Mouse (Mus musculus) hematopoietic stem cell, adult 5-6 weeks (primary cell): ENCODE measurements around the gene Gpr137. TPM values are rescaled to one million over a fixed set of nuclear protein-coding genes. Genes with fewer than 3 reads are reported as not detected.

Source experiments
- ATAC-seq, 2 experiments: fragments of 125-278 bp in 1 of 2; replicated peaks in 1 of 2; 2 replicates each; pipeline ENCODE4 v1.8.0; 2016 to 2017; ENCODE audit warnings: inconsistent platforms in 2 of 2, mild to moderate bottlenecking in 2 of 2, moderate number of reproducible peaks in 2 of 2, low read depth in 1 of 2, moderate TSS enrichment in 1 of 2; ENCODE audit not compliant: low FRiP score in 2 of 2, poor library complexity in 2 of 2, severe bottlenecking in 2 of 2, insufficient read depth in 1 of 2, low TSS enrichment in 1 of 2
- total RNA-seq: library from RNA; stranded (forward); fragments of 172-1452, 232-1000 nt; gene quantifications from 2 replicates; pipeline ENCODE4 v1.2.3, GENCODE M21; 2017

The Gpr137 gene
- total RNA-seq, 1 experiment from 2014 or later = 19.5 TPM

DNA sequence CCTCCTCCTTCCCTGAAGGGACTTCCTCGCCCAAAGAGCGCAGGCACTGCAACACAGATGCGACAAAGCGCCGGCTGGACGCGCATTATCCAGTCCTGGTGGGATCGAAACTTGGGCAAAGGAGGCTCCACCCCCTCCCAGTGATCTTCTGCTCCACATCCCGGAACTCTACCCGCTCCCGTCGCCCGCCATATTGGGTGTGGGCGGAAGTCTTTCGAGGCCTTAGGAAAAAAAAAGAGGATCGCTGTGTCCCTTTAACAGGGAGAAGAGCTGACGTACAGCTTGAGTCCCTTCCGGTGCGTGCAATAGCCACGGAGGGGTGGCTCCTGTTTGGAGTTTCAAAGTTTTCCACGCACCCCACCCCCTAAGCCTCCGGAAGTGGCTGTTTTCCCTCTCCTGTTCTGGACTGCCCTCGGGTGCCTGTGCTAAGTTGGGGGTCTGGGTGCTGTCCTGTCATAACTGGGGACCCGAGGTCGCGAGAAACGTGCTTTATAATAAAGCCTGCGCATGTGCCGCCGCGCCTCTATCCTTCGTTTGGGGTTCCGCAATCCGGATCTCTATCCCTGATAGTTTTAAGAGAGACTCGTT is 9.2 kb upstream of the Gpr137 start:
- ATAC-seq = peak; percentile 64 to 79

DNA sequence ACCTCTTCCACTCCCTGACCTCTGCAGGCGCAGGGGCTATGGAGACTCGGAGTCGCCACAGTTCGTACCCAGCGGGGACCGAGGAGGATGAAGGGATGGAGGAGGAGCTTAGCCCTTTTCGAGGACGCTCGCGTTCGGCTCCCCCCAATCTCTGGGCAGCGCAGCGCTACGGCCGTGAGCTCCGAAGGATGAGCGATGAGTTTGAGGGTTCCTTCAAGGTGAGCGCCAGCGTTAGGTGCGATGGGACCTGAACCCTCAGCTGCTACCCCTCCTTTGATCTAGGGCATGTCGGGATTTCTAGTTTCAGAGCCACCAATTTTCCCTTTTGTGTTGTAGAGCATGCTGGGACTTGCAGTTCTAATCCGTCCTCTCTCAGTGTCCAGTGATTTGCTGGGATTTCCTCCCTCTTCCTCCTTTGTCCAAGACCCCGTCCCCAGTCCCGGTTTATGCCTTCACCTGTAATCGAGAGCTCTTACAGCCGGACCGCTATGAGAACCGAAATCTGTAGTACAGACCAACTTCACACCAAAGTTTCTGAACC is 8.4 kb upstream of the Gpr137 start:
- peak in 1 of 2 experiments; percentile 13; a peak in 2 of 4 replicates for ATAC-seq

DNA sequence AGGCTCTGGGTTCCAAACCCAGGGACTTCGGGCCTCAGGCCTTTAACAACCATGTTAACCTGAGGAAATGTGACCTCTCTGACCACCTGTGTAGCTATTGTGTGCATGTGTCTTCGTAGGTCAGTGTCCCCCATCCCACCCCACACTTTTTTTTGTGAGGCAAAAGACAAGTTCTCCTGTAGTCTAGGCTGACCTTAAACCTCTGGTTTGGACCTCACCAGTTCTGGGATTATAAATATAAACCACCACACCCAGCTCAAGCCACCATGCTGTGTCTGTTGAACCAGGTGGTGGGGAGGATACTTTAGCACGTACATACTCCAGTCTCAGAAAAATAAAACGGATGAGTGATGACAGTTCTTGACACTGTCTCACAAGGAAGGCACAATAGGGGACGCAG is 7.7 kb upstream of the Gpr137 start:
- no peak for ATAC-seq

DNA sequence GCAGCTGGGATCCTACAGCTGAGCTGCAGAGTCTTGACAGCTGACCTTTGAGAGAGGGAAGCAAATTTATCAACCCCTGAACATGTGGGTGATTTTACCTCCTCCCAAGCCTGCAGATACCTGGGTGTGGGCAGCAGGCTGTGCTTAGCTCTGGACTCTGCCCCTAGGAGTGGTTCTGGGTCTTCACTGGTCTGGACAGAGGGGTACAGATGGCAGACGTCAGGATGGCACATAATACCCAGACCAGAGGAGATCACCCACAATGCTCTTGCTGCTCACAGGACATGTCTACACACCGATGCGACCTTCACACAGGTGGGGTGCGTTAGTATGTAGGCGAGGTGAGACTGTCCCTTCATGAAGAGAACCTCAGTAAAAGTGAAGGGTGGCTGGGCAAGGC is 7.3 kb upstream of the Gpr137 start:
- no peak for ATAC-seq

DNA sequence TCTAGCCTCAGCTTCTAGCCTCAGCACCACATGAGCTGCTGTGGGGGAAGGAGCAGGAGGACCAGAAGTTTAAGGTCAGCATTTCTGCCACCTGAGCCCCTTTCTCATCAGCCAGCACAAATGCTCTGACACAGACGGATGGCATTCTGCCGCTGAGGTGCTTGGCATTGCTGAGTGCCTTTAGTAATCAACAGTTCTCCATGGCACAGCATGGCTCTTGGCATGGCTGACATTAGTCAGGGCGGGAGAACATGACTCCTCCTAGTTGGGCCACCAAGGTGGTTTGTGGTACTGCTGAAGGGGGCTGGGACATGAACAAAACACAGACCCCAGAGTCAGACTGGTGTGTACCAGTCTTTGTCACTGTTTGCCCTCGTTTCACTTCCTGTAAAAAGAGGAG is 5.9 kb upstream of the Gpr137 start:
- ATAC-seq = no peak

DNA sequence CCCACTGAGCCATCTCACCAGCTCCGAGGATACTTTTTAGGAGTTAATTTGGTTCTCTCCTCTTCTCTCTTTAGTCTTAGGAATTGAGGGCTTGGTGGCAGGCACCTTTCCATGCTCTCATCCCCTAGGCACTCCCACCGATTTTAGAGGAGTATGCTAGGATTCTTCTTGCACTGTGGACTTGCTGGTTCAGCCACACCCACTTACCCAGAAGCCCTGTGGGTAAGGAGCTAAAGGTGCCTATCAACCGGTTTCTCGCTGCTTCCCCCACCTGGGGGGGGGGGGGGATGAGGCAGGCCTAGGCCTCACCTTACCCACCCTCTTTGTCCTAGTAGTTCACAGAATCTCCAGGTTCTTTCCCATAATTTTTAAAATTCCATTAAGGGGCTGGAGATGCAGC is 5.5 kb upstream of the Gpr137 start:
- no peak for ATAC-seq

DNA sequence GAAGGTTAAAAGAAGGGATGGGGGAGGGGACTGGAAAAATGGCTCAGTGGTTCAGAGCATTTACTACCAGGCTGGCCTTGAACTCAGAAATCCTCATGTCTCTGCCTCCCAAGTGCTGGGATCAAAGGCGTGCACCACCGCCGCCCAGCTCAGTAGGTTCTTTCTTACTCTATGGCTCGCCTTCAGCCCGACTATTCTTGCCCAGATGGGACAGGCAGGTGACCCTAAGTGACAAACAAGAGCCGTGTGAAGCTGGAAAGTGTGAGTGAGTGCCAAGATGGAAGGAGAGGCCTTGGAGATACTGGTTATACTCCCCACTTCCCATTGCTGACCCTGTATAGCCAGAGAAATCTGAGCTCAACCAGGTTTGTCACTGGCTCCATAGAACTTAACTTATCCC is 1.4 kb upstream of the Gpr137 start:
- no peak for ATAC-seq

DNA sequence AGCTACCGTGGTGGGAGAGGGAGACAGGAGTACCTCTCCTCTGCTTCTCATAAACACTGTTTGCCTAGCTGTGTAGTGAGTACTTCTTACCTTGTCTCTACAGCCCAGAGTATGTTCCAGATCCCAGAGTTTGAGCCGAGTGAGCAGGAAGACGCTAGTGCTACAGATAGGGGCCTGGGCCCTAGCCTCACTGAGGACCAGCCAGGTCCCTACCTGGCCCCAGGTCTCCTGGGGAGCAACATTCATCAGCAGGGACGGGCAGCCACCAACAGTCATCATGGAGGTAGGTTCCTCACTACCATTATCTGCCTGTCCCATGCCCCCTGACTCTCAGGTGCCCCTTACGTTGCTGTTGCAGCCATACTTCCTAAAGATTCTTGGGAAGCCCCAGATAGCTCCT is 484 bp upstream of the Gpr137 start:
- no peak for ATAC-seq

DNA sequence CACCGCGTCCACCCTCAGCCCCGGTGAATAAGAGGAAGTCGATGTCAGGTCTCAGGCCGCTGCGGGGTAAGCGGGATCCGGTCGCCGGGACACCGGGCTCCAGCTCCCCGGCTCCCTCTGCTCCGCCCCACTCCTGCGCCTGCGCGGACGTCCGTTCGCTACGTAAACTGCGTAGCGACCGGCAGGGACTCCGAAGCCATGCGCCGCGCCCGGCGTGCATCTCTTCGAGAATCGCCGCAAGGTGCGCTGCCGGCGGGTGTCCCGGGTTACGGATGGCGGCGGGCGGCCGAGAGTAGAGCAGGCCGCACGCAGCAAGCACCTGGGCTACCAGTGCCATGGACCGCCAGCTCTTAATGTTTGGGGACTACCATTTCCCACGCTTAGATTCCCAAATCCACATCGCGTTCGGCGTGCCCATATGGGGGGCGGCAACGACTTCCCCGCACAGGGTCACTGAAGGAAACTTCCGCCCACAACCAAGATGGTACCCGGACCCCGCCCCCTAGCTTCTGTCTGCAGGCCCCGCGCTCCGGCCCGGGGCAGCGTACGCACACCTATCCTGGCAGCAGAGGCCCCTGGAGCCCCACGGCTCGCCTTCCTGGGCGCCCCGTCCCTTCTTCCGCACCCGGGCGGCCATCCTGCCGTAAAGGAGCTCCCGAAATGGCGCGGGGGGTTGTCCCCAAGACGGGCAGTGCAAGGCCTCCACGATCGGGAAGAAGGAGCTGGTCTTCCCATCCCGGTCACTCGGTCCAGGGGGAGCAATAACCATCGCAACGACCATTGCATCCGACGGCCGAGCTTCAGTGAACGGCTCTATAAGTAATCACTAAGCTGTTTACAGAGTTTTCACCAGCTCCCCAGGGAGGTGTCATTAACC is 670 bp downstream of the Gpr137 start, which contains the start of gene Bad:
Bad (plus strand) TSS at position 490 of the 877 bp plus-strand sequence.
- ATAC-seq = peak; percentile 67 to 79

DNA sequence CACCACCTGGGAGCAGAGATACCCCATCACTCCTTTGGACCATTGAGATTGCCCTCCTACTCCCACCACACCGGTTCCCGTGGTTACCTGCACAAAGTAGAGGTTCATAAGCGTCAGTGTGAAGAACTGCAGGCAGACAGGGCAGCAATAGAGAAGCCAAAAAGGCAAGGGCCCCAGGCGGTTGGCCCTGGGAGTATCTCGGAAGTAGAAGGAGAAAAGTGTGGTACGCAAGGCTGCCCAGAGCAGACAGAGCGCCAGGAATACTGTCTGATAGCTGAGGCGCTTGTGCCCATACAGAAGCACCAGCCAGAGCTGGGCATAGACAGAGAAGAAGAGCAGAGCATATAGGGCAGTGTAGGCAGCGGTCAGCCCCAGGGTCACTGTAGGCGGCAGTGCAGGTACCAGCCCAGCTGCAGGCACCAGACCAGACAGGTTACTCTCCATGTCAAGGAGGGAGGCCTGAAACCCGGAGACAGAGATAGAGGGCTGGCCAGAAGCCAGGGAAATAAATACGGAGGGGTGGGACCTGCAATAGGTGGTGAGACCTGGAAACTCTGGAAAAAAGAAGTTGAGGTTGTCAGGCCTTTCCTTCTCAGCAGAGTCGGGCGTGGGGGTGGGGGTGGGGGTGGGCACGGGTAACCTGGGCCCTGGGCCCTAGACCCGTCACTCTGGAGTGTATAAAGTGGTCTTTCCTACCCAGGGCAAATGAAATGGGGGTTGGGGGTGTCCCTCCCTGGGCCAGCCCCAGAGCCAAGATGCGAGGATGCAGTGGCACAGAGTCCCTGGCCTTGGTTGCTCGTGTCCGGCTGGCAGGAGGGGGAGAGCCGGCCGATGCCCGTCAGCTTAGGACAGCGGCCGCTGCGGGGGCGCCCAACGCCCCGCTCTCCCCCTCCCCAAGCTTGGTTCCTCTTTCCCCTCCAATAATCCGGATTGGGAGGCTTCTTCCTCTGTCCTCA is 1.6 kb downstream of the Gpr137 start:
- peak in 1 of 2 experiments; percentile 10; a peak in 1 of 4 replicates for ATAC-seq

DNA sequence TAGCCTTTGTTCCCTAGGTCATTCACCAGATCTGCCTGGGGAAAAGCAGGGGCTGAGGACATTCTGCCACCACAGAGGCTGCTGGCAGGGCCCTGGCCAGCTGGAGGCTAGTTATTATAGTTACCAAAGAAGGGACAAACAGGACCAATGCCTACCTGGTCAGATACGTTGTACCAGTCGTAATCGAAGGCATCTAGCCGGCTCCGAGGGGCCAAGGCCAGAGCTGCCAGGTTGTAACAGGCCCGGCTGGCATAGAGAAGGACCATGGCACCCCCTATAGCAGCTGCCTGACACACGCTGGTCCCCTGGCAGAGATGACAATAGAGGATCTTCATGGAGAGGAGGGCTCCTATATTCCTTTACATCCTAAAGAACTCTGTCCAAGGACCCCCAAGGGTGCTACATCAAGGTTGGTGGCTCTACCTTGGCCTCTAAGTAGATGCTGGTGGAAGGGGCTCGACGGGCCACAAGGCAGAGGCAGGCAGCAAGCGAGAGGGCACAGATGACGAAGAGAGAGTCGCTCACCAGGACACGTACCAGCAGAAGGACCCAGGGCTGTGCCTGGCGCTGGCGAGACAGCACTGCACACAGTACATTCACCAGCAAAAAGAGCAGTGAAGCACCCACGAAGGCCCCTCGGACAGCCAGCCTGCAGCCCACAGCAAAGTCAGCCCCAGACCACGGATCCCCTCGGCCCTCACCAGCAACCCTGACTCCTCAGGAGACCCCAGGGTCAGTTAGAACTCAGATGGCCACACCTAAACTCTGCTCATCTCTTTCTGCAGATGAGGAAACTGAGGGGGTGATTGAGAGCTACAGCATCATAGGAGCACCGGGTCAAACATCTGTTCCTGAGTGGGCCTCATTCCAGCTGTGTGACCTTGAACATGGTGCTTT is 2.9 kb downstream of the Gpr137 start:
- no peak for ATAC-seq

DNA sequence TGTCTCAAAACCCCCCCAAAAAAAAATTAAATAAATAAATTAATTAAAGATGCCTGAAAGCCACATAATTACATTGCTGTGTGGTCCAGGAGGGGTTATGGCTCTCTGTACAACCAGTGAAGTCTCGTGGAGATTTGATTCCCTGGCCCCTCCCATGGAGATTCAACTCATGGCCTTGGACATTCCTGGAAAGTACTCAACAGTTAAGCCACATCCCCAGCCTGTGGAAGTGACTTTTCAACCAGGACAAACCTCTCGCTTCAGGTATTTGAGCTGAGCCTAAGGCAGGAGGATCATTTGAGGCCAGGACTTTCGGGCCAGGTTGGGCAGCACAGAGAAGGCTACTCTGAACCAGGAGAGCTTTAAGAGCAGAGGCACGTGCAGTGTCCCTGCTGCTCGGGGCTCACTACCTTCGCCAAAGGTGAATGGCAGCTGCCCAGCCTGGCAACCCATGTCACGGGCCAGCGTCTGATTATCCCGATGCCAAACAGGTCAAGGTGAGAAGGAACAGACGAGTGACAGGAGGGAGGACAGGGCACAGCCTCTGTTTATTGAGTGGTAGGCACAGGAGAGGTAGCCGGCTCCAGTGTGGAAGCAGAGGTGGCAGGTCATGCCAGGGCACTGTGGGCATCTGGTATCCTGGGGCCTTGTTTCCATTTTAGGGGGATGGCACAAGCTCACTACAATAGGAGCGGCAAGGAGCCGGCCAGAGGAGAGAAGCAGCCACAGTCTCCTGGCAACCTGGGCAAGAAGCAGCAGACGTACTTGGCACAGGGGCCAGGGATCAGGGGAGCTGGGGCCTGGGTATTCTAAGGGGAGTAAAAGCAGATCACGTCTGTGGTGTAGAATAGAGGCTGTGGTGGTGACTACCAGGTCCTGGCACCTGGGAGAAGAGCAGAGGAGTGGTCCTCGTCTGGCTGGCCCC is 4.5 kb downstream of the Gpr137 start:
- no peak for ATAC-seq

DNA sequence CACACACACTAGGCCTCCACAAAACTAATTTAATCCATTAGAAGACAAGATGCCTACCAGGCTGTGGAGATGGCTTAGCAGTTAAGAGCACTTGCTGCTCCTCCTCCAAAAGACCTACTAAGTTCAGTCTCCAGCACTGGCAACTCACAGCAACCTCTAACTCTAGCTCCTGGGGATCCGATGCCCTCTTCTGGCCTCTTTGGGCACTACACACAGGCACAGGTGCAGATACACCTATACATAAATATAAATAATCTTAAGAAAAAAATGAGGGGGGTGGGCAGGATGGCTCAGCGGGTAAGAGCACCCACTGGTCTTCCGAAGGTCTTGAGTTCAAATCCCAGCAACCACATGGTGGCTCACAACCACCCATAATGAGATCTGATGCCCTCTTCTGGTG is 6.0 kb downstream of the Gpr137 start:
- ATAC-seq = no peak

DNA sequence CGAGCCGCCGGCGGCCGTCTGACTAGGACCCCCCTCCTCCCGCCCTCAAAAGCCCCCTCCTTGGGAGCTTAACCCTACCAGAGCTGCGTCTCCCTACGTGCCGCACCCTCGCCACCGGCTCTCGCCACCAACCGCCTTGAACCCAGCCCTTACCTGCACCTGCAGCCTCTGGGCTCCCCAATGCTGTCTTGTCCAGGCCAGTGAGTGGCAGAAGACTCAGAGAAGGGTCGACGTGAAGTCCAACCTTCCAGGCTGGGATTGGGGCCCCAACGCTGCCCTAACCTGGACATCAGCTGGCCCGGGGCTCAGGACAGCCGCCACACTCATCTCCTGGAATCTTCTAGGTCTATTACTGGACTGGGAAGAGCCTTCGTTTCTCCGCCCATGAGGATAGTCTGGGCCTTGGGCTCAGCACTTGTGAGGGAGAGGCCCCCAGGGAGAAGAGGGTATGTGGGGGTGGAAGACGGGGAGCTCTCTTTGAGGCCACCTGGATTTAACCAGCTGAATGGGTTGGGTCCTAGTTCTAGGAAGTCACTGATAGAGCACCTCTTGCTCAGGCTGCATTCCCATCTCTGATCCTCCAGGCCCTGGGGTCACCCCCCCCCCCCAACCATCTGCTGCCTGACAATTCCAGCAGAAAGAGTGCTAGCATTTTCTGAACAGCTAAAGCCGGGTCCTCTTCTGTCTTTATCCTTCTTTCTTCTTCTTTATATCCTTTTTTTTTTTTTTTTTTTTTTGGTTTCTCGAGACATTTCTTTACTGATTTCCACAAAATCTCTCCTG is 7.9 kb downstream of the Gpr137 start, which contains the start of gene Kcnk4:
Kcnk4 (minus strand) TSS at position 321 of the 783 bp plus-strand sequence.
- ATAC-seq = no peak
